Mouse (Mus musculus) megakaryocyte, embryonic 14.5 days (primary cell): ENCODE results near the gene Gm20388.

Experiments
- FLI1 ChIP-seq: IDR thresholded peaks from 2 replicates; pipeline ENCODE4 v1.6.1; 2012; ENCODE audit warnings: low read length, inconsistent platforms, mixed read lengths
- GATA1 ChIP-seq: IDR thresholded peaks from 3 replicates; pipeline ENCODE4 v1.6.1; 2012; ENCODE audit warnings: mixed read lengths, low read length, inconsistent platforms, borderline replicate concordance

DNA sequence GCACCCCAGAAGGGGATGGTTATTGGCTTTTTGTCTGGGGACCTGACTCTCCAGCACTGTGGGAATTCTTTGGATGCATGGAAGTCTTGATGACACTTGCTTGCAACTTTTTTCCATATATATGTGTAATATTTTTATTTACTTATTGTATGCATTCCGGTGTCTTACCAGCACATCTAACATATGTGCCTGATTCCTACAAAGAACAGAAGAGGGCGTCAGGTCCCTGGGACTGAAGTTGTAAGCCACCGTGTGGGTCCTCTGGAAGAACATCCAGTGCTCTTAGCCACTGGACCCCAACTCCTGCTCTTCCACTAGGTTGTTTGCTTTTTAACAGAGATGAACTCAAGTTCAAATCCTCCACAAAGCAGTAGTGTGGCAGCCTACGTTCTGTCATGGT lies 459.8 kb downstream of the Gm20388 start:
- TF ChIP-seq GATA1 (no peak), FLI1 (no peak)
